Mouse (Mus musculus) erythroblast, embryonic 14.5 days (primary cell): Measurements from ENCODE around the gene Fhl1.

Source experiments
- GATA1 ChIP-seq: IDR thresholded peaks from 2 replicates; pipeline ENCODE4 v1.6.1; 2012; ENCODE audit warnings: low read length, inconsistent platforms, mixed read lengths
- TAL1 ChIP-seq: IDR thresholded peaks from 3 replicates; pipeline ENCODE4 v1.6.1; 2012; ENCODE audit warnings: low read length, inconsistent platforms, mixed read lengths

DNA sequence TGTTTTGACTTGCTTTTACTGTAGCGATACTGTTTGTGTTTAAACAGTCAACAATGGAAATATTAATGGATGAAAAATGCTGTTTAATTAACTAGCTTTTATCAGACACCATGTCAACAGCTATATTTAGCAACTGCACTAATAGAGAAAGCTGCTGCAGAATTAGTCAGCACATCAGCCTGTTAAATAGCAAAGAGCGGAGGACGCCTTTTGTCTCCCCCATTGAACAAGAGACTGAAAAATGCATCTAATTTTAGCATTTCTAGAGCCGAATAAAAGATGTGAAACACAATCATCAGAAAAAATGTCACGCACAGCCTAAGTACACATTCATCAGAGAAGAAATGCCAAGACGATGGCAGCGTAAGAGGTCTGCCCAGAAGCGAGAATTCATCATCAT lies 9.0 kb upstream of the Fhl1 start:
- TF ChIP-seq GATA1 (no peak), TAL1 (no peak)
